Mouse (Mus musculus) brain, embryonic 14.5 days (tissue): Measurements from ENCODE around the gene Edem2.

ENCODE experiments used
- CTCF ChIP-seq: fragments of 200-500 bp; IDR thresholded peaks from 2 replicates; pipeline ENCODE4 v1.5.1; 2012; ENCODE audit warnings: inconsistent platforms, mild to moderate bottlenecking, moderate library complexity, borderline replicate concordance; ENCODE audit not compliant: insufficient read depth, insufficient read length; ENCODE audit errors: extremely low read depth
- POLR2A ChIP-seq: fragments of 200-500 bp; IDR thresholded peaks from 2 replicates; pipeline ENCODE4 v1.6.1; 2012; ENCODE audit warnings: mild to moderate bottlenecking, inconsistent platforms, borderline replicate concordance; ENCODE audit not compliant: poor library complexity, insufficient read depth, insufficient read length, severe bottlenecking; ENCODE audit errors: extremely low read depth

DNA sequence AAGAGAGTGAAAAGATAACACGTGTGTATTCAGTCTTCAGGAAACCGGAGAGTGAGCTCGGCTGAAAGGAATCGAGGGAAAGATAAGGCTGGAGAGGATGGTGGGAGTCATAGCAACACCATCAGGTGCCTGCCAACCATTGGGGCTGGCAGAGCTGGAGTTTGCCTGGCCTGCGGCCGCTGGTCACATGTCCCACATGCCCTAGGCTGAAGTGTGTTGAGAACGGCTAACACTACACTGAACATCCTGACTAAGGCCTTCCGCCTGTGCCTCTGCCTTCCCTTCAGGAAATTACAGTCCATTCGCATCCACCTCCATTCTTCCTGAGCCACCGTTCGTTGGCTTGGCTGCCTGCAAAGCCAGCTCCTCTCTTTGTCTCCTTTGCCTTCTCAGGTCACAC is 12.9 kb upstream of the Edem2 start:
- TF ChIP-seq CTCF (no peak), POLR2A (no peak)
